Mouse (Mus musculus): ENCODE results near the gene Whamm. TPM values are rescaled to one million over a fixed set of nuclear protein-coding genes. Genes with fewer than 3 reads are reported as not detected.

Gene Whamm
- 29.0 TPM for polyA plus RNA-seq (2014; fragmentation: Illumina TruSeq; extraction: RNeasy Lipid Tissue Mini Kit (QIAGEN cat#74804); ENCODE audit: low read depth, low replicate concordance)

GRCm38 (mm10) chr7:81571108-81571940, at the start of gene Whamm:
Gene Whamm (plus strand): TSS chr7:81571266.

GRCm38 (mm10) chr7:81566892-81567291, 4.2 kb upstream of the Whamm start, which contains the start of gene Fsd2:
Gene Fsd2 (minus strand): TSS chr7:81566944.

Other genes starting within 250 kb of the Whamm start
- gene Rps17, start 226.0 kb upstream of the Whamm start, polyA plus RNA-seq (2014; fragmentation: Illumina TruSeq; extraction: RNeasy Lipid Tissue Mini Kit (QIAGEN cat#74804); ENCODE audit: low read depth, low replicate concordance) = 184 TPM
- 18.3 TPM for gene Cpeb1, start 115.8 kb upstream of the Whamm start, polyA plus RNA-seq (2014; fragmentation: Illumina TruSeq; extraction: RNeasy Lipid Tissue Mini Kit (QIAGEN cat#74804); ENCODE audit: low read depth, low replicate concordance)
- not detected for gene Ap3b2, start 77.3 kb upstream of the Whamm start, polyA plus RNA-seq (2014; fragmentation: Illumina TruSeq; extraction: RNeasy Lipid Tissue Mini Kit (QIAGEN cat#74804); ENCODE audit: low read depth, low replicate concordance)
- gene BC048679, start 73.0 kb upstream of the Whamm start, polyA plus RNA-seq (2014; fragmentation: Illumina TruSeq; extraction: RNeasy Lipid Tissue Mini Kit (QIAGEN cat#74804); ENCODE audit: low read depth, low replicate concordance) = not detected
- gene Fsd2, start 4.3 kb upstream of the Whamm start, polyA plus RNA-seq (2014; fragmentation: Illumina TruSeq; extraction: RNeasy Lipid Tissue Mini Kit (QIAGEN cat#74804); ENCODE audit: low read depth, low replicate concordance) = 0.22 TPM
- gene Homer2, start 136.3 kb downstream of the Whamm start, polyA plus RNA-seq (2014; fragmentation: Illumina TruSeq; extraction: RNeasy Lipid Tissue Mini Kit (QIAGEN cat#74804); ENCODE audit: low read depth, low replicate concordance) = 0.50 TPM
- gene Ramac, start 191.7 kb downstream of the Whamm start, polyA plus RNA-seq (2014; fragmentation: Illumina TruSeq; extraction: RNeasy Lipid Tissue Mini Kit (QIAGEN cat#74804); ENCODE audit: low read depth, low replicate concordance) = 93.6 TPM
- 4.5 TPM for gene 3110040N11Rik, start 218.2 kb downstream of the Whamm start, polyA plus RNA-seq (2014; fragmentation: Illumina TruSeq; extraction: RNeasy Lipid Tissue Mini Kit (QIAGEN cat#74804); ENCODE audit: low read depth, low replicate concordance)